Mouse (Mus musculus) neural tube, embryonic 11.5 days (tissue): Measurements from ENCODE around the gene Nepn. TPM values are rescaled to one million over a fixed set of nuclear protein-coding genes. Genes with fewer than 3 reads are reported as not detected.

Experiments
- ATAC-seq: fragments of 200-750 bp; cut with Nextera tagmentation; 2 replicates; pipeline ENCODE4 v1.8.0; 2017; ENCODE audit warnings: moderate number of reproducible peaks, mild to moderate bottlenecking, moderate TSS enrichment, moderate library complexity; ENCODE audit not compliant: insufficient read depth, low FRiP score, low TSS enrichment
- DNase-seq: peaks from one replicate; pipeline ENCODE4 v3.0.0-alpha.2; 2015; ENCODE audit warnings: low spot score
- H3K27ac ChIP-seq: fragments of 300-500 bp; sonication (generic); 2 replicates; pipeline ENCODE4 v1.5.1; 2014; ENCODE audit warnings: low read depth, mild to moderate bottlenecking, low read length
- H3K27me3 ChIP-seq: fragments of 300-500 bp; sonication (generic); 2 replicates; pipeline ENCODE4 v1.6.1; 2014; ENCODE audit warnings: mild to moderate bottlenecking, low read length, mixed read lengths; ENCODE audit not compliant: control insufficient read depth, insufficient read depth
- H3K36me3 ChIP-seq: fragments of 300-500 bp; sonication (generic); 2 replicates; pipeline ENCODE4 v1.6.1; 2014; ENCODE audit warnings: mild to moderate bottlenecking, low read length, moderate library complexity, mixed read lengths; ENCODE audit not compliant: control insufficient read depth, insufficient read depth
- H3K4me1 ChIP-seq: fragments of 300-500 bp; sonication (generic); 2 replicates; pipeline ENCODE4 v1.6.1; 2014; ENCODE audit warnings: low read length, mixed read lengths; ENCODE audit not compliant: control insufficient read depth, insufficient read depth
- H3K4me2 ChIP-seq: fragments of 300-500 bp; sonication (generic); 2 replicates; pipeline ENCODE4 v1.6.1; 2014; ENCODE audit warnings: low read depth, mild to moderate bottlenecking, moderate library complexity
- H3K4me3 ChIP-seq: fragments of 300-500 bp; sonication (generic); 2 replicates; pipeline ENCODE4 v1.5.1; 2014; ENCODE audit warnings: low read depth, low read length
- H3K9ac ChIP-seq: fragments of 300-500 bp; sonication (generic); 2 replicates; pipeline ENCODE4 v1.6.1; 2014; ENCODE audit warnings: mild to moderate bottlenecking, low read length
- H3K9me3 ChIP-seq: fragments of 300-500 bp; sonication (generic); 2 replicates; pipeline ENCODE4 v1.6.1; 2016; ENCODE audit warnings: low read length; ENCODE audit not compliant: control insufficient read depth
- WGBS: fragments of 180-500 bp; shearing (Covaris S2); extraction: QIAGEN DNeasy Blood & Tissue Kit; methylation state at CpG from one replicate; pipeline ENCODE4 v1.1.7; 2014; 5-methylcytosine and 5-hydroxymethylcytosine counted together
- polyA plus RNA-seq: library from polyadenylated mRNA; unstranded; fragments of >200 nt; fragmentation: Nextera tagmentation; extraction: Ambion mirVana; gene quantifications from 2 replicates; pipeline ENCODE4 v1.2.1, GENCODE M21; 2014

Gene Nepn
- polyA plus RNA-seq, 1 experiment from 2014 or later, result not detected

DNA sequence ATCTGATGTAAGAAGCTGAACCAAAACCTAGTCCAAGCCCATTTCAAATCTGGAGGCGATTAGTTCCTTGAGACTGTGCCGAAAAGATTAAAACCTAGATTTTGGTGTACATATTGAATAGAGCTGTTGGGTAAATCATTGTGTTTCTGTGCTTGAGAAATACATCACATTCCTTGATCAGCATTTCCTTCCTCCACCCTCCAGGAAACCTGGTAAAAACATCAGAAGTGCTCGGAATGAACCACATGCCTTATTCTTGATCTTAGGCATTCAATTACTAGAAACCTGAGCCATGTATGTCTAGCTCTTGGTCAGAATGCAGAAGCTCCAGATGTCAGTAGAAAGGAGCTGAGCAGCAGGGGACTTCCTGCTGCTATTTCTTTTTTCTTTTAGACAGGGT is 666 bp downstream of the Nepn start:
- no peak for DNase-seq
- H3K9ac ChIP-seq, result no peak overlapping the region
- no peaks in the 10 kb centered on the region for H3K9me3 ChIP-seq
- no peak overlapping the region for H3K4me3 ChIP-seq
- ATAC-seq, result no peak
- H3K4me2 ChIP-seq, result no peak overlapping the region
- 82% methylated on average over 3 of the region's 3 CpGs for WGBS
- H3K36me3 ChIP-seq, result no peaks in the 10 kb centered on the region
- no peaks in the 10 kb centered on the region for H3K27me3 ChIP-seq
- no peak overlapping the region for H3K27ac ChIP-seq
- H3K4me1 ChIP-seq, result no peaks in the 10 kb centered on the region

GRCm38 (mm10) chr10:52391208-52391607 is 2.4 kb downstream of the Nepn start:
- Histone ChIP-seq H3K4me2 (no peak overlapping the region), H3K36me3 (no peaks in the 10 kb centered on the region), H3K4me1 (no peaks in the 10 kb centered on the region), H3K4me3 (no peak overlapping the region), H3K9me3 (no peaks in the 10 kb centered on the region), H3K9ac (no peak overlapping the region), H3K27ac (no peak overlapping the region), H3K27me3 (no peaks in the 10 kb centered on the region)
- DNase-seq (no peak), ATAC-seq (no peak)
- WGBS, result 71% methylated on average over 2 of the region's 2 CpGs

GRCm38 (mm10) chr10:52396647-52397046 is 7.9 kb downstream of the Nepn start:
- Histone ChIP-seq H3K36me3 (no peaks in the 10 kb centered on the region), H3K27me3 (no peaks in the 10 kb centered on the region)

DNA sequence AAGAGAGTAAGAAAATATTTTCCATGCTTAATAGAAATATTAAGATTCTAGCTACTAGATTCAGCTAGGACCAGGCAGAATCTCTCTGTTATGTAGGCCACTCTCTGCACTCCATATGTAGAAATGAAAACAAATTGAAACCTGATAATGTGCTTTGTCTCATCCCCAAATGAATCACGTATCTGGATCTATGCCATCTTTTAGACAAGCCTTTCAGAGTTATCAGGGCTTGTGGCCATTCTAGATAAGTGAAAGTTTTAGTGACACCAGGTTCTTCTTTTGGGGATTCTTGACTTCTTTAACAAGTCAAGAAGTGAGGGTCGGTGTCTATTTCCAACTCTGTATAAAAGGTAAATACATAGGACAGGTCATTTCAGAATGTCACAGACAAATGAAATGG is 9.9 kb downstream of the Nepn start:
- no peaks in the 10 kb centered on the region for H3K36me3 ChIP-seq

More at GRCm38 (mm10) chr10:52396647-52397046, 7.9 kb downstream of the Nepn start:
- no peak overlapping the region for H3K27ac ChIP-seq
- no peak overlapping the region for H3K4me3 ChIP-seq
- WGBS, result 89% methylated on average over 3 of the region's 3 CpGs
- H3K4me2 ChIP-seq, result no peak overlapping the region
- DNase-seq (no peak), ATAC-seq (no peak)
- no peaks in the 10 kb centered on the region for H3K4me1 ChIP-seq
- no peaks in the 10 kb centered on the region for H3K9me3 ChIP-seq
- no peak overlapping the region for H3K9ac ChIP-seq

DNA sequence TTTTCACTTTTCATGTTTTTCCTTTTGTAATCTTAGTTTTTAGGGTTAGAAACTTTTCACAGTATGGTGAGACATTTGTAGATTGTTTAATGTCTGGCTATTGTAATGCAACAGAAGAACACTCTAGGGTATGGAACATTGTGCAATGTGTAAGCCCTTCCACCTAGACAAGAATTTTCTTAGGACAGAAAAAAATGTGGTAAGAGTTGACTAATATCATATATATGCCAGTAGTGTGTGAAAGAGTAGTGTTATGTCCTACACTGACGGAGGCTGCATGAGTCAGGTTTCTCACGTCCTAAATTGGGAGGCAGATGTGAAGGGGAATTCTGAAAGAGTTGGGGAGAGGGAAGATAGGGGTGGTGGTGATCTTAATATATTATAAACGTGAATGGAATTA is 10.9 kb downstream of the Nepn start:
- DNase-seq, result no peak
- Histone ChIP-seq H3K4me2 (no peak overlapping the region), H3K27me3 (no peaks in the 10 kb centered on the region), H3K9me3 (no peaks in the 10 kb centered on the region), H3K9ac (no peak overlapping the region), H3K36me3 (no peaks in the 10 kb centered on the region), H3K27ac (no peak overlapping the region), H3K4me3 (no peak overlapping the region), H3K4me1 (no peaks in the 10 kb centered on the region)
- WGBS, result 68% methylated on average over 3 of the region's 3 CpGs
- no peak for ATAC-seq

More for the DNA sequence above, 9.9 kb downstream of the Nepn start:
- ATAC-seq (no peak), DNase-seq (no peak)
- Histone ChIP-seq H3K4me2 (no peak overlapping the region), H3K9me3 (no peaks in the 10 kb centered on the region), H3K4me1 (no peaks in the 10 kb centered on the region), H3K27me3 (no peaks in the 10 kb centered on the region), H3K4me3 (no peak overlapping the region), H3K27ac (no peak overlapping the region), H3K9ac (no peak overlapping the region)
- 89% methylated on average over 2 of the region's 2 CpGs for WGBS

GRCm38 (mm10) chr10:52405160-52405559 is 16.4 kb downstream of the Nepn start:
- 88% methylated on average over 13 of the region's 13 CpGs for WGBS

DNA sequence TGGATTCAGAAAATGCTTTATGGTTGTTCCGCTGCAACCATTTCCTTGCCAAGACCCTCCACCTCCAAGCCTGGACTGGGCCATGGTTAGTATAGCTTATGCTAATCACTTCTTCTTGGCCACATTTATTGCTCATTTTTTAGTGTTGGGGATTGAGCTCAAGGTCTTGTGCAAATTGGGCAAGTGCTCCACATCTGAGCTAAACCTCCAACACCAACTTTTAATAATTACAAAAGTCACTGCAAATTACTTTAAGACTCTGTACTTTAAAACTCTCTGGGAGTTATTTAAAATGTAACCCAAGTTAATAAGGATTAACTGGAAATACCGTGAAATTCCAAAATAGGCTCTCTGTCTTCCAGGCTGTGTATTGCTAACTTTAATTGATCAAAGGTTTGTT is 18.8 kb downstream of the Nepn start:
- Histone ChIP-seq H3K27ac (no peak overlapping the region), H3K4me3 (no peak overlapping the region), H3K27me3 (no peaks in the 10 kb centered on the region), H3K4me2 (no peak overlapping the region), H3K9me3 (no peaks in the 10 kb centered on the region), H3K36me3 (no peaks in the 10 kb centered on the region), H3K4me1 (no peaks in the 10 kb centered on the region), H3K9ac (no peak overlapping the region)
- DNase-seq, result no peak
- WGBS, result 91% methylated on average over 2 of the region's 2 CpGs
- ATAC-seq, result no peak

More at GRCm38 (mm10) chr10:52405160-52405559, 16.4 kb downstream of the Nepn start:
- Histone ChIP-seq H3K4me1 (no peaks in the 10 kb centered on the region), H3K27me3 (no peaks in the 10 kb centered on the region), H3K27ac (no peak overlapping the region), H3K4me3 (no peak overlapping the region), H3K9me3 (no peaks in the 10 kb centered on the region), H3K36me3 (no peaks in the 10 kb centered on the region), H3K4me2 (no peak overlapping the region), H3K9ac (no peak overlapping the region)
- DNase-seq (no peak), ATAC-seq (no peak)

GRCm38 (mm10) chr10:52415020-52415419 is 26.2 kb downstream of the Nepn start:
- Histone ChIP-seq H3K9ac (no peak overlapping the region), H3K36me3 (no peaks in the 10 kb centered on the region), H3K27ac (no peak overlapping the region), H3K4me2 (no peak overlapping the region), H3K4me1 (peaks cover 10% of the 10 kb centered on the region; the same call in 1 of the 2 replicates), H3K9me3 (no peaks in the 10 kb centered on the region), H3K4me3 (no peak overlapping the region), H3K27me3 (no peaks in the 10 kb centered on the region)
- WGBS, result 78% methylated on average over 2 of the region's 2 CpGs
- ATAC-seq (no peak), DNase-seq (no peak)

DNA sequence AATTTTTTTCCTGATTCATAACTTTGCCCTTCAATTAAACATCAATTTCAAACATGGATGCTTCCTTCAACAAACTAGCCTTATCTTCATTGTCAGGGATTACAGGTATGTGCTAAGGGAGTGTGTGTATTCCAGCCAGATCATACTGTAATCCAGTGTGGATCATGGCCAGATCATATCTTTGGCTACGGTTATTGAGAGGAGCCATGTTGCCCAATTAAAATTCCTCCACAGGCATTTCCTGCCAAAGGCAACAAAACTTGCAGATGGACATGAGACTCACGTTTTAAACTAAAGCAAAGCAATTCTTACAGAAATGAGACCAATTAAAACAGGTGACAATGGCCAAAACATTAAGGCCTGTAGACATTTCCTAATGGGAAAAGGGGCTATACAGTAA is 27.7 kb downstream of the Nepn start:
- no peak overlapping the region; the same call in 1 of the 2 replicates for H3K9ac ChIP-seq
- no peaks in the 10 kb centered on the region for H3K27me3 ChIP-seq
- H3K9me3 ChIP-seq, result no peaks in the 10 kb centered on the region
- ATAC-seq (no peak), DNase-seq (no peak)
- H3K36me3 ChIP-seq, result no peaks in the 10 kb centered on the region
- H3K4me2 ChIP-seq, result no peak overlapping the region; the same call in 1 of the 2 replicates
- 74% methylated on average over 2 of the region's 2 CpGs for WGBS
- peaks cover 10% of the 10 kb centered on the region; the same call in 1 of the 2 replicates for H3K4me1 ChIP-seq
- H3K27ac ChIP-seq, result no peak overlapping the region
- no peak overlapping the region for H3K4me3 ChIP-seq
